Mouse (Mus musculus): Measurements from ENCODE around the gene Pate1. TPM values are rescaled to one million over a fixed set of nuclear protein-coding genes. Genes with fewer than 3 reads are reported as not detected.

The Pate1 gene
- total RNA-seq (2021), result not detected

- intact Hi-C loops (cut with DNase I), result no loop called here
- no peak for DNase-seq (ENCODE audit: extremely low spot score in 1 of 2, low spot score in 2 of 2)
Observed at GRCm38 (mm10) chr9:35687013-35687412, at the start of gene Pate1. Pate1 (minus strand) TSS chr9:35687390.

- intact Hi-C loops (cut with DNase I), result loop anchor here (5.0 kb wide), 1 partner anchor 115 kb away; no protein-coding TSS in a partner anchor
- DNase-seq (ENCODE audit: extremely low spot score in 1 of 2, low spot score in 2 of 2), result no peak
Observed at GRCm38 (mm10) chr9:35707265-35707664, 20.1 kb upstream of the Pate1 start.

GRCm38 (mm10) chr9:35691924-35692323 is 4.7 kb upstream of the Pate1 start:
- no peak for DNase-seq (ENCODE audit: extremely low spot score in 1 of 2, low spot score in 2 of 2)
- intact Hi-C loops (cut with DNase I), result no loop called here

GRCm38 (mm10) chr9:35673557-35673956 is 13.6 kb downstream of the Pate1 start:
- intact Hi-C loops (cut with DNase I), result no loop called here
- DNase-seq (ENCODE audit: extremely low spot score in 1 of 2, low spot score in 2 of 2), result no peak

GRCm38 (mm10) chr9:35648102-35648501 is 39.1 kb downstream of the Pate1 start, which contains the start of gene Pate3:
Pate3 (minus strand) TSS chr9:35648202.
- intact Hi-C loops (cut with DNase I), result no loop called here
- DNase-seq (ENCODE audit: extremely low spot score in 1 of 2, low spot score in 2 of 2), result no peak

Other genes with a start within 250 kb of the Pate1 start
- gene Gm1113, start 169.1 kb downstream of the Pate1 start, total RNA-seq (2021), result not detected
- gene Ddx25, start 128.9 kb downstream of the Pate1 start, total RNA-seq (2021), result 10 to 100 TPM; 16.4 to 16.6 TPM
- 10 to 100 TPM; 11.4 to 12.9 TPM for gene Pus3, start 128.8 kb downstream of the Pate1 start, total RNA-seq (2021)
- under 1 TPM; 0.79 to 0.81 TPM for gene Pate2, start 117.1 kb downstream of the Pate1 start, total RNA-seq (2021)
- 1 to 10 TPM; 8.5 to 8.6 TPM for gene Hyls1, start 117.0 kb downstream of the Pate1 start, total RNA-seq (2021)
- not detected for gene Pate4, start 75.4 kb downstream of the Pate1 start, total RNA-seq (2021)
- gene Pate3, start 39.2 kb downstream of the Pate1 start, total RNA-seq (2021), result not detected
- gene Gm17677, start 53.7 kb upstream of the Pate1 start, total RNA-seq (2021), result not detected
- gene Gm17727, start 90.7 kb upstream of the Pate1 start, total RNA-seq (2021), result not detected
- not detected for gene Gm27235, start 102.7 kb upstream of the Pate1 start, total RNA-seq (2021)
- not detected for gene D730048I06Rik, start 102.7 kb upstream of the Pate1 start, total RNA-seq (2021)
- not detected for gene 9230110F15Rik, start 156.8 kb upstream of the Pate1 start, total RNA-seq (2021)
- not detected for gene 9230113P08Rik, start 221.0 kb upstream of the Pate1 start, total RNA-seq (2021)

All from left cerebral cortex, postnatal 10 days (tissue).